Mouse (Mus musculus) E14TG2a.4 (cell line): ENCODE results near the gene Trpc2.
A peak's percentile ranks its signal among the peaks of the same experiment; 100 is the strongest.

Experiments used
- CTCF ChIP-seq: conservative IDR thresholded peaks from 2 replicates; pipeline ENCODE4 v1.5.1; 2014; ENCODE audit warnings: low read length
- NANOG ChIP-seq: IDR thresholded peaks from 2 replicates; pipeline ENCODE4 v1.6.1; 2014; ENCODE audit warnings: borderline replicate concordance, low read length, mixed read lengths
- POU5F1 ChIP-seq: IDR thresholded peaks from 2 replicates; pipeline ENCODE4 v1.6.1; 2014; ENCODE audit warnings: low read length, borderline replicate concordance

DNA sequence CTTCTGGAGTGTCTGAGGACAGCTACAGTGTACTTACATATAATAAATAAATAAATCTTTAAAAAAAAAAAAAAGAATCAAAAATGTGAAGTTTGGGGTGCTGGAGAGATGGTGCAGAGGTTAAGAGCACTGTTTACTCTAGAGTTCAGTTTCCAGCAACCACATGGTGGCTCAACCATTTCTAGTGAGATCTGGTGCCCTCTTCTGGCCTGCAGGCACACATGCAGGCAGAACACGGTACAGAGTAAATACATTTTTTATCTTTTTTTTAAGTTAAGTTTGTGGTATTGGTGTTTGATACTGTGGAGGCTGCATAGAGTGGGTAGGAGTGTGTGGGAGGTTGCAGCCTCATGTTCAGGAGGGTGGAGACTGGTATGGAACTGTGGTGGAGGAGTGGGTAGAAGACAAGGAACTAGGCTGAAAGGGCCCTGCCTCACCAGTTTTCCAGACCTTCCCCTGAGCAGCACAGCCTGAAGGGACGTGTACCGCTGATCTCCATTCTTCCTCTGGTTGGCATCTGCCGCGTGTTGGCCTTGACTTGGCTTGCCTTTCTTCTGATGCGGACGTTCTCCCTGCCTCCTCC lies 6.1 kb upstream of the Trpc2 start:
- TF ChIP-seq CTCF = peak; percentile 59
- TF ChIP-seq NANOG = no peak
- TF ChIP-seq POU5F1 = no peak
